Mouse (Mus musculus): Measurements from ENCODE around the gene Cd247. TPM values are rescaled to one million over a fixed set of nuclear protein-coding genes. Genes with fewer than 3 reads are reported as not detected.
"Not testable (repeated sequence)": the region's sequence is repeated elsewhere in the genome, so short reads cannot be mapped to it uniquely, and the experiment has no call there.

Cd247 gene
- polyA plus RNA-seq, 1 experiment from 2014 or later: 0.97 TPM

DNA sequence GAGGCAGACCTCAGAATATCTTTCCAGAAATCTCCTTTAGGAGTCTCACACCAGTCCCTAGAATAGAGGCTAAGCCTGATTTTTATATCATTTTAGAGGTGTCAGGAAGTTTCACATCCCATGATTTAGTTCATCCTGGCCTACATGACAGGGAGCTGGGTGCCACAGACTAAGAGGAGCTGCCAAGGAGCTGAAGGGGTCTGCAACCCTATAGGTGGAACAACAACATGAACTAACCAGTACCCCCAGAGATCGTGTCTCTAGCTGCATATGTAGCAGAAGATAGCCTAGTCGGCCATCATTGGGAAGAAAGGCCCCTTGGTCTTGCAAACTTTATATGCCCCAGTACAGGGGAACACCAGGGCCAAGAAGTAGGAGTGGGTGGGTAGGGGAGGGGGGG, 26.0 kb upstream of the Cd247 start:
- not testable (repeated sequence) for DNase-seq (ENCODE audit: low spot score); H3K27ac ChIP-seq (ENCODE audit: low read depth, low read length); H3K4me2 ChIP-seq (ENCODE audit: low read length); H3K9ac ChIP-seq (ENCODE audit: low read length); H3K36me3 ChIP-seq (ENCODE audit: control insufficient read depth, insufficient read depth, low read length); H3K9me3 ChIP-seq (replicated peaks; ENCODE audit: control insufficient read depth, low read length); ATAC-seq; H3K4me3 ChIP-seq (ENCODE audit: low read depth, low read length); H3K27me3 ChIP-seq (replicated peaks; ENCODE audit: control insufficient read depth, insufficient read depth, low read length)
- peaks cover 10% of the 10 kb centered on the region for H3K4me1 ChIP-seq (ENCODE audit: control insufficient read depth, insufficient read depth, low read length)
- WGBS: 63% methylated on average over 2 of the region's 2 CpGs

DNA sequence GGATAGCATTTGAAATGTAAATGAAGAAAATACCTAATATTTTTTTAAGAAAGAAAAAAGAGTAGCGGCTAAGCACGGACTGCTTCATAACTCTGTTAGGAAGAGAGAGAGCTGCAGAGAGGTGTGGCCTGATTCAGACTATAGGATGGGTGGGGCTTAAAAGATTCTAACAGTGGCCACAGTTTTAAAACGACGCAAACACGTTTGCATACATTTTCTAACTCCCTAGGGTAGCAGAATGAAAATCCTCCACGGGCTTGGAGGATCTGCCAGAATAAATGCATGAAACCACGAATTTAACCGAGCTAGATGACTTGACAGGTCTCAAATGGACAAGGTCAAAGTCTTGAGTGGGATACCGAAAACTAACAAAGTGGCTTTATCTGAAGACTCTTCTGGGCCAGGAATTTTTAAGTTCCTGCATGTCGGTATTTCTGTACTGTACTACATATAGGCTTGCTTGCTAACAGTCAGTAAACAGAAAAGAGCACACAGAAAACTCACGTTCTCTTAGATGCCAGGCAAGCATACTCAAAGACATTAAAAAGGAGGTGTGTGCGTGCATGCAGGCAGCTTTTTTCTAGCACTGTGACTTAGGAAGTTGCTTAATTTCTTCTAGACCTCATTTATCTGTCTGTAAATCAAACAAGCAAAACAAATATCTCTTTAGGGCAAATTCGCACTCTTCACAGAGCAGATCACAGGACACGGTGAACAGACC, 25.4 kb upstream of the Cd247 start:
- Histone ChIP-seq H3K9ac (ENCODE audit: low read length) (no peak overlapping the region), H3K27me3 (replicated peaks; ENCODE audit: control insufficient read depth, insufficient read depth, low read length) (no peaks in the 10 kb centered on the region; the same call in 1 of the 2 replicates), H3K4me3 (ENCODE audit: low read depth, low read length) (peak overlapping the region; percentile 77), H3K36me3 (ENCODE audit: control insufficient read depth, insufficient read depth, low read length) (no peaks in the 10 kb centered on the region), H3K4me2 (ENCODE audit: low read length) (peak overlapping the region; percentile 95), H3K27ac (ENCODE audit: low read depth, low read length) (no peak overlapping the region), H3K9me3 (replicated peaks; ENCODE audit: control insufficient read depth, low read length) (no peaks in the 10 kb centered on the region), H3K4me1 (ENCODE audit: control insufficient read depth, insufficient read depth, low read length) (peaks cover 10% of the 10 kb centered on the region)
- 30% methylated on average over 14 of the region's 14 CpGs for WGBS
- ATAC-seq: peak; percentile 45
- no peak for DNase-seq (ENCODE audit: low spot score)

DNA sequence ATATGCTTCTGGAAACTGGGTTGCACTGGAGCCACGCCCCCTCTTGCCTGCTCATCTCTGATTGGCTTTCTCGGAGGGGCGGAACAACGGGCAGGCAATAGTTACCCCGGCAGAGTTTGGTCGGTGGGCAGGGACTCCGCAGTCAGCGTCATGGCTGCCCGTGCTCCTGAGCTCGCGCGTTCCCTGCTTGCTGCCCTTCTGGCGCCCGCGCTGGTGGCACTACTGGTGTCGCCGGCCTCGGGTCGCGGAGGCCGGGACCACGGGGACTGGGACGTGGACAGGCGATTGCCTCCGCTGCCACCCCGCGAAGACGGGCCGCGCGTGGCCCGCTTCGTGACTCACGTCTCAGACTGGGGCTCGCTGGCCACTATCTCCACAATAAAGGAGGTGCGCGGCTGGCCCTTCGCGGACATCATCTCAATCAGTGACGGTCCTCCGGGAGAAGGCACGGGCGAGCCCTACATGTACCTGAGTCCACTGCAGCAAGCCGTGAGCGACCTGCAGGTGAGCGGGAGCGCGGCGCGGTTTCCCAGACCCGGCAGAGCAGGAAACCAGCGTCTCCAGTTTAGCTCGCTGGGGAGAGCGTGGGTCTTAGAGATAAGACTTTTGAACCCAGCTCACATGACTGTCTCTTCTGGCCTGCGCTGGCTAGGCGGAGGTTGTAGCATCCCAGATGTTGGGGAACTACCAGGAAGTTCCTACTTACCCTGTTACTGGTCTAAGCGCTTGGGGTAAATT, 24.7 kb upstream of the Cd247 start, which contains the start of gene Creg1:
Gene Creg1, plus strand, starts transcription at position 112 of the 738 bp plus-strand sequence.
- WGBS: under 1% methylated on average over 56 of the region's 57 CpGs
- no peaks in the 10 kb centered on the region for H3K9me3 ChIP-seq (replicated peaks; ENCODE audit: control insufficient read depth, low read length)
- peak within 1 kb of the TSS; percentile 95 for H3K4me2 ChIP-seq (ENCODE audit: low read length)
- peak; percentile 100 for ATAC-seq
- H3K4me3 ChIP-seq (ENCODE audit: low read depth, low read length): peak within 1 kb of the TSS; percentile 77
- peaks cover 10% of the 10 kb centered on the region for H3K4me1 ChIP-seq (ENCODE audit: control insufficient read depth, insufficient read depth, low read length)
- H3K9ac ChIP-seq (ENCODE audit: low read length): peak within 1 kb of the TSS; percentile 74
- no peak within 1 kb of the TSS for H3K27ac ChIP-seq (ENCODE audit: low read depth, low read length)
- H3K36me3 ChIP-seq (ENCODE audit: control insufficient read depth, insufficient read depth, low read length): no peaks in the 10 kb centered on the region
- DNase-seq (ENCODE audit: low spot score): peak; percentile 96
- H3K27me3 ChIP-seq (replicated peaks; ENCODE audit: control insufficient read depth, insufficient read depth, low read length): no peaks in the 10 kb centered on the region; the same call in 1 of the 2 replicates

DNA sequence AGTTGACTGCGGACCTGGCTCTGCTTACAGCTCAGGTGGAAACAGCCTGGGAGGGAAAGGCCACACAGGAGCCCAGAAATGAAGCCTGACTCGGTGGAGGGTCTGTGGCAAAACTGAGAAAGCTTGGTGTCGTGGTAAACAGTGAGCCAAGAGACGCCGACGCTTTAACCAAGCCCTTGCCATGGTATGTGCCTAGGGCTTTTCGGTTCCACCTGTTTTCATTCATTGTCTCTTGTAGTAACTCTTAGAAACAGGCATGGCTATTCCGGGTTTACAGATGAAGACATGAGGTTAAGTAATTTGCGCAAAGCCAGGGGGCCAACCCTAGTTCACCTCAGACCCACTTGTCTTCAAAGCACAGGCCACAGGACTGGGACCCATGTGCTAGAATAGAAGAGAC, 23.9 kb upstream of the Cd247 start:
- Histone ChIP-seq H3K9me3 (replicated peaks; ENCODE audit: control insufficient read depth, low read length) (no peaks in the 10 kb centered on the region), H3K4me2 (ENCODE audit: low read length) (peak overlapping the region; percentile 95), H3K4me1 (ENCODE audit: control insufficient read depth, insufficient read depth, low read length) (peaks cover 10% of the 10 kb centered on the region), H3K9ac (ENCODE audit: low read length) (peak overlapping the region; percentile 74; the same call in 1 of the 2 replicates), H3K4me3 (ENCODE audit: low read depth, low read length) (peak overlapping the region; percentile 77), H3K36me3 (ENCODE audit: control insufficient read depth, insufficient read depth, low read length) (no peaks in the 10 kb centered on the region), H3K27me3 (replicated peaks; ENCODE audit: control insufficient read depth, insufficient read depth, low read length) (no peaks in the 10 kb centered on the region; the same call in 1 of the 2 replicates), H3K27ac (ENCODE audit: low read depth, low read length) (no peak overlapping the region)
- DNase-seq (ENCODE audit: low spot score): no peak
- no peak for ATAC-seq
- WGBS: 54% methylated on average over 9 of the region's 9 CpGs

DNA sequence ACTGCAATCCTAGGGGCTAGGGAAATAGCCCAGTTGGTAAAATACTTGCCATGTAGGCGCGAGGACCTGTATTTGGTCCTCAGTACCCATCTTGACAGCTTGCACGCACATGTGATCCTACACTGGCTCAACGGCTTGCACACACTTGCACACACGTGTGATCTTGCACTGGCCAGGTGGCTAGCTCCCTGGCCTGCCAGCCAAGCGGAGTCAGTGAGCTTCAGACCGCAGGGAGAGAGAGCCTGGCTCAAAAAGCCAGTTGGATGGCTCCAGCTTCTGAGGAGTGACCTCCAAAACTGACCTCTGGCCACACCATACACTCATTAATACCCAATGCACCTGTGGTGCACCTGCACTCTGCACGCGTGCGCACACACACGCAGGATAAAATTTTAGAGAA, 23.4 kb upstream of the Cd247 start:
- Histone ChIP-seq H3K36me3 (ENCODE audit: control insufficient read depth, insufficient read depth, low read length) (no peaks in the 10 kb centered on the region), H3K4me1 (ENCODE audit: control insufficient read depth, insufficient read depth, low read length) (peaks cover 10% of the 10 kb centered on the region), H3K4me3 (ENCODE audit: low read depth, low read length) (no peak overlapping the region), H3K27me3 (replicated peaks; ENCODE audit: control insufficient read depth, insufficient read depth, low read length) (no peaks in the 10 kb centered on the region; the same call in 1 of the 2 replicates), H3K4me2 (ENCODE audit: low read length) (no peak overlapping the region), H3K9me3 (replicated peaks; ENCODE audit: control insufficient read depth, low read length) (no peaks in the 10 kb centered on the region), H3K9ac (ENCODE audit: low read length) (no peak overlapping the region), H3K27ac (ENCODE audit: low read depth, low read length) (no peak overlapping the region)
- WGBS: 88% methylated on average over 11 of the region's 11 CpGs
- ATAC-seq: no peak
- DNase-seq (ENCODE audit: low spot score): no peak

DNA sequence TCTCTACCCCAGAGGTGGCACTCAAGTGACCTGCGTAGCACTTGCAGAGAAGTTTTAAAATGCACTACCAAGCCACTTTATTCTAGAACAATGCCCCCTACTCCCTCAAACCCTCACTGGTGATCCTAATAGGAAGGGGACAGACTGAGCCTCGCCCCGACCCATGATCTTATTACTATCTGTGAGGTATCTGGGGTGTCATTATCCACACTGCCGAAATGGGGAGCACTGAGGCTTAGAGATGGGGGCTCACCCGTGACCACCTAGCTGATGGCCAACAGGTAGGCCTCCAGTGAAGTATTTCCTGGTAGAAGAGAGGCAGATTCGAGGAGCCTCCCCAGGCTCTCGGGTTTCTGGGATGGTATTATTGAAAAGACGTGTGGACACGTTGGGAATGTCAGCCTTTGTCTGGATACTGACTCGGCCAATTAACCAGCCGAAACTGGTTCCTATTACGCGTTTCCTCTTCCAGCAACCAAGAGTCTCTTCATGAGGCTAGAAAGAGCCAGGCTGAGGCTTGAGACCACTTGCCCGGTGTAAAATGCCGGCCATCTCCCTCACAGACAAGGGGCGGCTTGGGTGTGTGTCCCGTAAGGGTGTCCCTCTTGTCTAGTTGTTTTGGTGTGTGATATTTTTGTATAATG, 22.7 kb upstream of the Cd247 start:
- DNase-seq (ENCODE audit: low spot score): no peak
- H3K36me3 ChIP-seq (ENCODE audit: control insufficient read depth, insufficient read depth, low read length): no peaks in the 10 kb centered on the region
- ATAC-seq: no peak
- H3K4me3 ChIP-seq (ENCODE audit: low read depth, low read length): no peak overlapping the region
- H3K9me3 ChIP-seq (replicated peaks; ENCODE audit: control insufficient read depth, low read length): no peaks in the 10 kb centered on the region
- no peak overlapping the region for H3K4me2 ChIP-seq (ENCODE audit: low read length)
- WGBS: 79% methylated on average over 17 of the region's 17 CpGs
- H3K9ac ChIP-seq (ENCODE audit: low read length): no peak overlapping the region
- H3K27me3 ChIP-seq (replicated peaks; ENCODE audit: control insufficient read depth, insufficient read depth, low read length): no peaks in the 10 kb centered on the region; the same call in 1 of the 2 replicates
- H3K27ac ChIP-seq (ENCODE audit: low read depth, low read length): no peak overlapping the region
- peaks cover 10% of the 10 kb centered on the region for H3K4me1 ChIP-seq (ENCODE audit: control insufficient read depth, insufficient read depth, low read length)

DNA sequence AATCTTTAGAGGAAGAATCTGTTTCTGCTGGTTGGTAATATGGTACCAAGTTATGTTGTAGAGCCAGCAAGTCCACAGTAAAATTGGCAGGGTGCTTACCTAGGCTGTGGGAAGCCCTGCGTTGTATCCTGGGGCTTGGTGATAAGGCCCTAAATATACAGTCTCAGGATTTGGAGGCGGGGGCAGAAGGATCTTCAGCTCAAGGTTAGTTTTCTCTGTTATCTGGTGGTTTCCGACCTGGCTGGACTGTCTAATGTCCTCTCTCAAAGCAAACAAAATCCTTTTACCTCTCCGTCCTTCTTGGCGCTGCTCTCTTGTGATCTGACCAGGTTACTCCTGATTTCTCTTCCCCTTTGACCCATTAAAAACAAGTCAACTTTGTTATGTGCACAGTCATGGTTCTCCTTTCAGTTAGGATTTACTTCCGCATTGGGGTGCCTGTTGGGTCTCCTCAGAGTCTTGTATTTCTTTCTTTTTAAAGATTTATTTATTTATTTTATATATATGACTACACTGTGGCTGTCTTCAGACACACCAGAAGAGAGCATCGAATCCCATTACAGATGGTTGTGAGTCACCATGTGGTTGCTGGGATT, 22.1 kb upstream of the Cd247 start:
- peaks cover 10% of the 10 kb centered on the region for H3K4me1 ChIP-seq (ENCODE audit: control insufficient read depth, insufficient read depth, low read length)
- H3K27me3 ChIP-seq (replicated peaks; ENCODE audit: control insufficient read depth, insufficient read depth, low read length): no peaks in the 10 kb centered on the region; the same call in 1 of the 2 replicates
- no peak overlapping the region for H3K9ac ChIP-seq (ENCODE audit: low read length)
- H3K27ac ChIP-seq (ENCODE audit: low read depth, low read length): no peak overlapping the region
- H3K9me3 ChIP-seq (replicated peaks; ENCODE audit: control insufficient read depth, low read length): no peaks in the 10 kb centered on the region
- no peaks in the 10 kb centered on the region for H3K36me3 ChIP-seq (ENCODE audit: control insufficient read depth, insufficient read depth, low read length)
- DNase-seq (ENCODE audit: low spot score) (no peak), ATAC-seq (no peak)
- no peak overlapping the region for H3K4me2 ChIP-seq (ENCODE audit: low read length)
- no peak overlapping the region for H3K4me3 ChIP-seq (ENCODE audit: low read depth, low read length)
- WGBS: 95% methylated on average over 7 of the region's 7 CpGs

DNA sequence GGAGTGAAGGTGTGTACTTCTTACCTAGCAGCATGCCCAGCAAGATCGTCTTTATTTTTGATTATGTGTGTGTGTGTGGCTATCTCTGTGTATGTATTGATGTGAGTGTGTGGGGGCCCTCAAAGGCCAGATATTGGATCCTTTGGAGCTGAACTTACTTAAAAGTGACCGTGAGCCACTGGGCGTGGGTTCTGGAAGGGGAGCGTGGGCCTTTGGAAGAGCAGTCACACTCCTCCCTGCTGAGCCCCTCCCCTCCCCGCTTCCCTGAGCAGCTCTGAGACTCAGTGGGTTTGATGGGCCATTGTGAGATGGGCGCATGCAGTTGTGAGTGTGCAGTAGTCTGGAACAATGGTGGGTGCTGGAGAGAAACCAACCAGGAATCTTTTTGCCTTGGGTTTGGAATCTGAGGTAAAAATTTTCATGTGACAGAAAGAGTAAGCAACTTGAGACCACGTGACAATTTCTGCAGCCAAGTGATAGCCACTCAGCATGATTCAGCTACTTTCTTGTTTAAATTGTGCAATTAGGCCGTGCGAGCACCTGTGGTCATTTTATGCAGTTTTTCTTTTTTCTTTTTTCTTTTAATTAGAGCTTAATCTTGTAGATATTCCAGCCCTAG, 19.5 kb upstream of the Cd247 start:
- no peaks in the 10 kb centered on the region; the same call in 1 of the 2 replicates for H3K27me3 ChIP-seq (replicated peaks; ENCODE audit: control insufficient read depth, insufficient read depth, low read length)
- no peak overlapping the region for H3K4me2 ChIP-seq (ENCODE audit: low read length)
- no peak for ATAC-seq
- WGBS: 80% methylated on average over 9 of the region's 9 CpGs
- no peaks in the 10 kb centered on the region for H3K9me3 ChIP-seq (replicated peaks; ENCODE audit: control insufficient read depth, low read length)
- no peak overlapping the region for H3K27ac ChIP-seq (ENCODE audit: low read depth, low read length)
- H3K4me3 ChIP-seq (ENCODE audit: low read depth, low read length): no peak overlapping the region
- no peak overlapping the region for H3K9ac ChIP-seq (ENCODE audit: low read length)
- peaks cover 5% of the 10 kb centered on the region for H3K4me1 ChIP-seq (ENCODE audit: control insufficient read depth, insufficient read depth, low read length)
- no peak for DNase-seq (ENCODE audit: low spot score)
- no peaks in the 10 kb centered on the region for H3K36me3 ChIP-seq (ENCODE audit: control insufficient read depth, insufficient read depth, low read length)
